Mouse (Mus musculus) myocyte (in vitro differentiated cells): ENCODE data around the gene Pafah1b1. TPM values are rescaled to one million over a fixed set of nuclear protein-coding genes. Genes with fewer than 3 reads are reported as not detected.

ENCODE experiments used
- H3K27me3 ChIP-seq: one replicate; pipeline ENCODE4 v1.6.1; 2011; ENCODE audit not compliant: control insufficient read depth, insufficient read depth, insufficient read length
- H3K36me3 ChIP-seq: one replicate; pipeline ENCODE4 v1.6.1; 2011; ENCODE audit not compliant: control insufficient read depth, insufficient read depth
- H3K4me2 ChIP-seq: one replicate; pipeline ENCODE4 v1.6.1; 2011; ENCODE audit warnings: low read depth, control low read depth
- H3K4me3 ChIP-seq: one replicate; pipeline ENCODE4 v1.5.1; 2011; ENCODE audit warnings: mild to moderate bottlenecking, control low read depth, moderate library complexity
- H3K79me2 ChIP-seq: one replicate; pipeline ENCODE4 v1.6.1; 2011; ENCODE audit not compliant: control insufficient read depth, insufficient read depth
- H3ac ChIP-seq: one replicate; pipeline ENCODE4 v1.6.1; 2011; ENCODE audit not compliant: control insufficient read depth, insufficient read length
- CEBPB ChIP-seq: IDR thresholded peaks from 2 replicates; pipeline ENCODE4 v1.6.1; 2011; ENCODE audit warnings: mild to moderate bottlenecking, moderate library complexity; ENCODE audit not compliant: poor library complexity, insufficient read depth, severe bottlenecking
- MAX ChIP-seq: IDR thresholded peaks from one replicate; pipeline ENCODE4 v1.6.1; 2011; ENCODE audit warnings: low read depth, mild to moderate bottlenecking, control low read depth
- MYOD1 ChIP-seq, 3 experiments: IDR thresholded peaks; one replicate each; pipeline ENCODE4 v1.6.1; 2011; ENCODE audit warnings: control low read depth in 2 of 3, low read depth in 2 of 3, mild to moderate bottlenecking in 2 of 3, moderate library complexity in 1 of 3; ENCODE audit not compliant: insufficient read length in 2 of 3, control insufficient read depth in 1 of 3
- MYOG ChIP-seq, 3 experiments: IDR thresholded peaks; one replicate each; pipeline ENCODE4 v1.6.1; 2011; ENCODE audit warnings: control low read depth in 2 of 3, low read depth in 2 of 3, mild to moderate bottlenecking in 2 of 3; ENCODE audit not compliant: insufficient read length in 2 of 3, control insufficient read depth in 1 of 3, insufficient read depth in 1 of 3
- POLR2A ChIP-seq: IDR thresholded peaks from one replicate; pipeline ENCODE4 v1.6.1; 2011; ENCODE audit warnings: low read depth, mild to moderate bottlenecking, control low read depth, moderate library complexity; ENCODE audit not compliant: insufficient read length
- POLR2AphosphoS2 ChIP-seq: IDR thresholded peaks from one replicate; pipeline ENCODE4 v1.6.1; 2011; ENCODE audit warnings: low read depth, control low read depth; ENCODE audit not compliant: insufficient read length
- SRF ChIP-seq: IDR thresholded peaks from one replicate; pipeline ENCODE4 v1.6.1; 2011; ENCODE audit warnings: low read depth; ENCODE audit not compliant: control insufficient read depth, insufficient read length
- TCF12 ChIP-seq: IDR thresholded peaks from one replicate; pipeline ENCODE4 v1.6.1; 2011; ENCODE audit warnings: mild to moderate bottlenecking, control low read depth; ENCODE audit not compliant: poor library complexity, insufficient read depth, severe bottlenecking
- TCF3 ChIP-seq: IDR thresholded peaks from one replicate; pipeline ENCODE4 v1.6.1; 2011; ENCODE audit warnings: low read depth, control low read depth; ENCODE audit not compliant: insufficient read length
- polyA plus RNA-seq: library from polyadenylated mRNA; unstranded; fragments of >200 nt; fragmentation: generic; extraction: Trizol; gene quantifications from one replicate; pipeline ENCODE4 v1.2.1, GENCODE M21; 2012; ENCODE audit warnings: missing spikeins

Gene Pafah1b1
- polyA plus RNA-seq, 1 experiment, result 32.6 TPM

- TF ChIP-seq TCF3, result no peak
- no peak for TF ChIP-seq MAX
- Histone ChIP-seq H3K4me3 (no peak overlapping the region), H3K79me2 (no peaks in the 10 kb centered on the region), H3ac (no peak overlapping the region), H3K4me2 (no peak overlapping the region), H3K27me3 (peaks cover 21% of the 10 kb centered on the region), H3K36me3 (no peaks in the 10 kb centered on the region)
These were observed 97.0 kb downstream of the Pafah1b1 start for GRCm38 (mm10) chr11:74627481-74627880.

DNA sequence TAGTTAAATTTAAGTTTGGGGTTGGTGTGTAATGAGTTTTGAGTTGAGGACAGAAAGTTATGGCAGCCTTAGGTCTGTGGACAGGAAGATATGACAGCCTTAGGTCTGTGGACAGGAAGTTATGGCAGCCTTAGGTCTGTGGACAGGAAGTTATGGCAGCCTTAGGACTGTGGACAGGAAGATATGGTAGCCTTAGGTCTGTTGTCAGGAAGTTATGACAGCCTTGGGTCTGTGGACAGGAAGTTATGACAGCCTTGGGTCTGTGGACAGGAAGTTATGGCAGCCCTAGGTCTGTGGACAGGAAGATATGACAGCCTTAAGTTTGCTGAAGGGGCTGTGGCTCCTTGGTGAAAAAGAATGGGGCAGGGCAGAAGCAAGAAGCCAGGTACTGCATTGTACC lies 99.1 kb downstream of the Pafah1b1 start:
- Histone ChIP-seq H3K4me2 (no peak overlapping the region), H3ac (no peak overlapping the region), H3K27me3 (peaks cover 32% of the 10 kb centered on the region), H3K36me3 (no peaks in the 10 kb centered on the region), H3K4me3 (no peak overlapping the region), H3K79me2 (no peaks in the 10 kb centered on the region)
- TF ChIP-seq MYOG (IDR thresholded peaks at IDR 0.05; ENCODE audit: control insufficient read depth in 1 of 3, insufficient read depth in 1 of 3, insufficient read length in 2 of 3, low read depth in 2 of 3), result no peak
- no peak for TF ChIP-seq CEBPB
- no peak for TF ChIP-seq MAX
- no peak for TF ChIP-seq POLR2A
- no peak for TF ChIP-seq TCF3
- TF ChIP-seq POLR2AphosphoS2, result no peak
- no peak for TF ChIP-seq TCF12
- TF ChIP-seq SRF, result no peak
- TF ChIP-seq MYOD1 (IDR thresholded peaks at IDR 0.05; ENCODE audit: control insufficient read depth in 1 of 3, insufficient read length in 2 of 3, low read depth in 2 of 3), result no peak

Other genes starting within 250 kb of the Pafah1b1 start
- gene Rap1gap2, start 113.8 kb downstream of the Pafah1b1 start, polyA plus RNA-seq, result 43.4 TPM
- gene Ccdc92b, start 105.1 kb downstream of the Pafah1b1 start, polyA plus RNA-seq, result 0.06 TPM
- gene Cluh, start 75.2 kb downstream of the Pafah1b1 start, polyA plus RNA-seq, result 62.3 TPM
- gene Mettl16, start 46.2 kb upstream of the Pafah1b1 start, polyA plus RNA-seq, result 10.9 TPM
- 12.7 TPM for gene Mnt, start 106.2 kb upstream of the Pafah1b1 start, polyA plus RNA-seq
- gene Sgsm2, start 172.4 kb upstream of the Pafah1b1 start, polyA plus RNA-seq, result 12.3 TPM
- gene Tsr1, start 173.4 kb upstream of the Pafah1b1 start, polyA plus RNA-seq, result 26.7 TPM
- 14.7 TPM for gene Smg6, start 201.2 kb upstream of the Pafah1b1 start, polyA plus RNA-seq
- gene Srr, start 201.3 kb upstream of the Pafah1b1 start, polyA plus RNA-seq, result 10.5 TPM